Comparison of ENCODE assay signal across 8 mouse cellular contexts in the genomic region with DNA sequence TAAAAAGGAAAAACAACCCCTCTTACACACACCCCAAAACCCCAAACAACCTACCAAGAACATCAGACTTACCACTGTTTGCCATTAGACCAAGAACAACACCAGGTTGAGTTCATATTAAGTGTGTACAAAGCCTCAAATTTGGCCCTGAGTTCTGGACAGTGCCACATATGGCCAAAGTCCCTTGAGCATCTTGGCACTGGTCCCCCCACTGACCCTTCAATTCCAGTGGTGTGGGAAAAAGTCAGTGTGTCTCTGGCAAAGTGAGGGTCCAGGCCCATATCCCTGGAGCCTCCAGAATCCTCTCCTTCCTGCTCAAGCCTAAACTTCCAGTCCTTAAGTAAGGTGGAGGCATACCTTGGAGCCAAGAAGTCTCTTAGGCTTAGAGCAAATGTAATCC. TPM values are rescaled to one million over a fixed set of nuclear protein-coding genes. Genes with fewer than 3 reads are reported as not detected.
A peak's percentile ranks its signal among the peaks of the same experiment; 100 is the strongest.
DNase-seq lines count a peak whose midpoint lies in the region; ATAC-seq and TF ChIP-seq lines count a peak whose summit lies in the region.

No protein-coding gene starts in this region.

- dilution Hi-C loops in CH12.LX (cut with MboI; ENCODE audit: extremely low pct_ligation_motif_present, extremely low pct_unique_long_range_greater_than_20kb, low sequenced_read_pairs): no loop called here

- TF ChIP-seq POLR2A in CH12.LX (IDR thresholded peaks at IDR 0.05; ENCODE audit: low read depth, low read length): no peak

- peak; percentile 10 for DNase-seq in embryo, embryonic 10.5 days (ENCODE audit: low spot score)
- no peak for DNase-seq in embryo, embryonic 9.5 days (ENCODE audit: extremely low spot score)
- no peak for DNase-seq in CH12.LX (ENCODE audit: extremely low read depth)
- no peak for DNase-seq in left cerebral cortex, postnatal 10 days (ENCODE audit: extremely low spot score in 1 of 2, low spot score in 2 of 2)
- DNase-seq in Muller cell, postnatal 12 days (ENCODE audit: inconsistent ontology term): no peak

- H3K79me2 ChIP-seq in CH12.LX (replicated peaks; ENCODE audit: control insufficient read depth, extremely low read depth, insufficient read depth, poor library complexity, severe bottlenecking): no peaks in the 10 kb centered on the region

- peaks cover 18 to 33% of the 10 kb centered on the region in 2 experiments for H3K36me3 ChIP-seq in CH12.LX (replicated peaks in 1 of 2; ENCODE audit: control insufficient read depth in 1 of 2, insufficient read depth in 1 of 2, low read length in 1 of 2)
- peaks cover 10% of the 10 kb centered on the region for H3K36me3 ChIP-seq in forebrain, embryonic 16.5 days (ENCODE audit: control insufficient read depth, insufficient read depth)
- H3K36me3 ChIP-seq in liver, embryonic 12.5 days: peaks cover 39% of the 10 kb centered on the region

- TF ChIP-seq RAD21 in CH12.LX (IDR thresholded peaks at IDR 0.05; ENCODE audit: low read depth, low read length): no peak

- no peaks in the 10 kb centered on the region for H3K9me3 ChIP-seq in CH12.LX (replicated peaks; ENCODE audit: low read length)
- H3K9me3 ChIP-seq in forebrain, embryonic 16.5 days (ENCODE audit: control insufficient read depth, low read length): no peaks in the 10 kb centered on the region
- H3K9me3 ChIP-seq in liver, embryonic 12.5 days (replicated peaks): no peaks in the 10 kb centered on the region

- peak overlapping the region; percentile 90 for H3K9ac ChIP-seq in CH12.LX (ENCODE audit: insufficient read depth, low read depth)
- peak overlapping the region; percentile 66 for H3K9ac ChIP-seq in forebrain, embryonic 16.5 days (replicated peaks; ENCODE audit: low read depth, low read length)
- H3K9ac ChIP-seq in liver, embryonic 12.5 days: peak overlapping the region; percentile 83

- peaks cover 3 to 24% of the 10 kb centered on the region in 2 experiments; a peak in 3 of 4 replicates for H3K4me1 ChIP-seq in CH12.LX (ENCODE audit: control insufficient read depth in 1 of 2, insufficient read depth in 2 of 2)
- peaks cover 6% of the 10 kb centered on the region for H3K4me1 ChIP-seq in forebrain, embryonic 16.5 days (replicated peaks; ENCODE audit: control insufficient read depth, insufficient read depth, low read length)
- H3K4me1 ChIP-seq in liver, embryonic 12.5 days: peaks cover 23% of the 10 kb centered on the region

- no peaks in the 10 kb centered on the region for H3K27me3 ChIP-seq in CH12.LX (replicated peaks)
- H3K27me3 ChIP-seq in forebrain, embryonic 16.5 days (replicated peaks; ENCODE audit: control insufficient read depth, insufficient read depth, low read length): no peaks in the 10 kb centered on the region
- H3K27me3 ChIP-seq in liver, embryonic 12.5 days (replicated peaks): no peaks in the 10 kb centered on the region

- in situ Hi-C loops in CH12.LX (cut with MboI; ENCODE audit: low pct_ligation_motif_present, low pct_unique_long_range_greater_than_20kb, low sequenced_read_pairs): loop anchor here (10.0 kb wide), 1 partner anchor 117 kb away; no protein-coding TSS in a partner anchor

- H3K4me2 ChIP-seq in CH12.LX (ENCODE audit: insufficient read depth, low read depth, poor library complexity, severe bottlenecking): peak overlapping the region; percentile 72
- H3K4me2 ChIP-seq in forebrain, embryonic 16.5 days (ENCODE audit: low read length): peak overlapping the region; percentile 67
- peak overlapping the region; percentile 90 for H3K4me2 ChIP-seq in liver, embryonic 12.5 days

- no peak for TF ChIP-seq CTCF in CH12.LX (conservative IDR thresholded peaks at IDR 0.05 in 1 of 2, IDR thresholded peaks at IDR 0.05 in 1 of 2; ENCODE audit: low read depth in 2 of 2, low read length in 2 of 2)

- intact Hi-C loops in left cerebral cortex, postnatal 10 days (cut with DNase I): loop anchor here (10.0 kb wide), 1 partner anchor 297 kb away; no protein-coding TSS in a partner anchor

- no peak for TF ChIP-seq EP300 in CH12.LX (IDR thresholded peaks at IDR 0.05; ENCODE audit: low read length)

- no peak for ATAC-seq in forebrain, embryonic 16.5 days
- no peak for ATAC-seq in liver, embryonic 12.5 days
- ATAC-seq in megakaryocyte progenitor cell, adult 5-6 weeks (replicated peaks; ENCODE audit: poor library complexity): no peak

- no peak overlapping the region for H3K27ac ChIP-seq in CH12.LX (ENCODE audit: insufficient read depth, low read depth)
- no peak overlapping the region; the same call in 1 of the 2 replicates for H3K27ac ChIP-seq in forebrain, embryonic 16.5 days (ENCODE audit: low read length)
- peak overlapping the region; percentile 86 for H3K27ac ChIP-seq in liver, embryonic 12.5 days

- H3K4me3 ChIP-seq in CH12.LX (replicated peaks in 1 of 3; ENCODE audit: low read depth in 2 of 3, low read length in 2 of 3, poor library complexity in 1 of 3): peak overlapping the region; percentile 42 to 58 (median 54)
- H3K4me3 ChIP-seq in forebrain, embryonic 16.5 days (replicated peaks; ENCODE audit: low read length): peak overlapping the region; percentile 43
- peak overlapping the region; percentile 55 for H3K4me3 ChIP-seq in liver, embryonic 12.5 days

TF ChIP-seq in CH12.LX, 34 proteins besides CTCF, POLR2A, EP300 and RAD21:
- TF ChIP-seq TCF12 (IDR thresholded peaks at IDR 0.05; ENCODE audit: low read depth, low read length) (no peak), TBP (conservative IDR thresholded peaks at IDR 0.05; ENCODE audit: low read depth, low read length) (no peak)
TF ChIP-seq in CH12.LX: peak in this region for 0.

RNA-seq across cellular contexts. Expression of a gene that starts 6.9 kb away (rescaled TPM):
- total RNA-seq in CH12.LX (2012; rRNA removed) (6.3 and 6.7 TPM in 2 replicates), CH12.LX (2014; rRNA removed) (1.4 and 2.3 TPM in 2 replicates)
- polyA plus RNA-seq in CH12.LX (2012; ENCODE audit: insufficient read length, low read depth): 12.2 and 14.2 TPM in 2 replicates
- polyA plus RNA-seq in forebrain, embryonic 16.5 days (2015; fragmentation: Nextera tagmentation; extraction: Ambion mirVana): 10.2 and 11.5 TPM in 2 replicates
- polyA plus RNA-seq in liver, embryonic 12.5 days (2016; fragmentation: Nextera tagmentation; extraction: Ambion mirVana): 2.9 and 3.1 TPM in 2 replicates
- 21.6 and 22.1 TPM in 2 replicates for total RNA-seq in megakaryocyte progenitor cell, adult 5-6 weeks (2015)
- 7.5 and 9.1 TPM in 2 replicates for total RNA-seq in megakaryocyte progenitor cell, adult 5-6 weeks (2017)
- 10 to 100 TPM; 26.0 to 26.2 TPM for total RNA-seq in left cerebral cortex, postnatal 10 days (2021)
